Mouse (Mus musculus) layer of hippocampus, adult 2 months (tissue): ENCODE measurements at regions not wholly inside any gene's neighbourhood (a gene's known extent, or its start where the extent isn't known, plus 50 kb on each side); places are given as distances from the start of the nearest gene placed in this dataset.

Experiments
- DNase-seq, 2 experiments: peaks; one replicate each; pipeline ENCODE4 v3.0.0; 2022; ENCODE audit warnings: low spot score in 2 of 2
- H3K27ac ChIP-seq: fragments of 200-600 bp; 2 replicates; pipeline ENCODE4 v1.8.1; 2022
- H3K4me3 ChIP-seq: fragments of 200-600 bp; 2 replicates; pipeline ENCODE4 v1.8.1; 2022; ENCODE audit warnings: mild to moderate bottlenecking
- CTCF ChIP-seq: fragments of 200-600 bp; conservative IDR thresholded peaks from 2 replicates; pipeline ENCODE4 v1.8.1; 2022; ENCODE audit warnings: antibody characterized with exemption, mild to moderate bottlenecking, moderate library complexity

- no peak for DNase-seq
- no peak for TF ChIP-seq CTCF
- H3K4me3 ChIP-seq: no peak overlapping the region
- H3K27ac ChIP-seq: no peak overlapping the region
Observed at GRCm38 (mm10) chr3:124262150-124262549, 58.5 kb upstream of the Tram1l1 start.

- H3K4me3 ChIP-seq: no peak overlapping the region
- no peak for DNase-seq
- H3K27ac ChIP-seq: no peak overlapping the region
- TF ChIP-seq CTCF: no peak
Observed at GRCm38 (mm10) chr3:124266821-124267220, 53.8 kb upstream of the Tram1l1 start.

GRCm38 (mm10) chr3:124270506-124270905, 50.1 kb upstream of the Tram1l1 start:
- Histone ChIP-seq H3K27ac (no peak overlapping the region), H3K4me3 (no peak overlapping the region)
- TF ChIP-seq CTCF: no peak
- no peak for DNase-seq
